Mouse (Mus musculus): ENCODE data around the gene Gm13289.
"Not testable (repeated sequence)": the region's sequence is repeated elsewhere in the genome, so short reads cannot be mapped to it uniquely, and the experiment has no call there.

GRCm38 (mm10) chr4:88760431-88760830 is 16.3 kb upstream of the Gm13289 start:
- not testable (repeated sequence) for TF ChIP-seq ZNF384 (IDR thresholded peaks at IDR 0.05; ENCODE audit: low read depth, low read length); ZC3H11A (IDR thresholded peaks at IDR 0.05; ENCODE audit: borderline replicate concordance, low read depth, low read length)
